Mouse (Mus musculus): ENCODE results near the gene Slc51a.
A peak's percentile ranks its signal among the peaks of the same experiment; 100 is the strongest.

Slc51a gene

DNA sequence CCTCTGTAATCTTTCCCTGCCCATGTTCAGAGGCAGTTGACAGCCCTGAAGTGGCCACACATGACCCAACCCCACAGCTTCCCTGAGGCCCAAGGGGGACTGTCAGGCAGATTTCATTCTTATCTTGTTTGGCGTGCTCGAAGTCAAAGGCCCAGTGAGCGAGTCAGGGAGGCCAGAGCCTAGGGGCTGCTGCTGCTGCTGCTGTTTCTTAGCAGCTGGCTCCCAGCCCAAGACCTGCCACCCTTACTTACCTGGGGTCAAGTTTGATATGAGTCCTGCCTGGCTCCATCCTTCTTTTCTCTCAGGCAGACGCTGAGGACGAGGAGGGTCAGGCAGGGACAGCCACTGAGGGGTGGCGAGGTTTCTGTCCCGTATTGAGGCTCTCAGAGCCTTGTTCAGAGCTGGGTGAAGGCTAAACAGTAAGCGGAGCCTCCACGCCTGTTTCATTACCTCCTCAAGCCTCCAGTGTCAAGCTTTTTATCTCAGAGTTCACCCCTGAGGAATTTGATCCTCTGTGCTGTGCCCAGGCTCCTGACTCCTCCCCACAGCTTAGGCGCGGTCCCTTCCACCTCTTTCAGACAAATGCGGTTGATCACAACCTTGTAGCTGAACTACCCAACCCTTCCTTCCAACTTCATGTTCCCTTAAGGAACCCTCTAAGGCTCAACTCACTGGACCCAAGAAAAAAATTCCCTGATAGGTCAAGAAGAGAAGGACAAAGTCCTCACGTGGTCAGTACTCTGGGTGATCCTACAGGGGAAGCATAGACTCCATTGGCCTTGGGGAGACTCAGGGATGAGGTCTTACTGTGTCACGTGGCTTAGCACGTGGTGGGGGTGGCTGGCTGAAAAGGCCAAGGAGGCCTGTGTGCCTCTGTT lies at the start of gene Slc51a:
Slc51a (minus strand) TSS at position 646 of the 878 bp plus-strand sequence.
- no peak for DNase-seq (ENCODE audit: extremely low read depth, low read depth, low spot score)

DNA sequence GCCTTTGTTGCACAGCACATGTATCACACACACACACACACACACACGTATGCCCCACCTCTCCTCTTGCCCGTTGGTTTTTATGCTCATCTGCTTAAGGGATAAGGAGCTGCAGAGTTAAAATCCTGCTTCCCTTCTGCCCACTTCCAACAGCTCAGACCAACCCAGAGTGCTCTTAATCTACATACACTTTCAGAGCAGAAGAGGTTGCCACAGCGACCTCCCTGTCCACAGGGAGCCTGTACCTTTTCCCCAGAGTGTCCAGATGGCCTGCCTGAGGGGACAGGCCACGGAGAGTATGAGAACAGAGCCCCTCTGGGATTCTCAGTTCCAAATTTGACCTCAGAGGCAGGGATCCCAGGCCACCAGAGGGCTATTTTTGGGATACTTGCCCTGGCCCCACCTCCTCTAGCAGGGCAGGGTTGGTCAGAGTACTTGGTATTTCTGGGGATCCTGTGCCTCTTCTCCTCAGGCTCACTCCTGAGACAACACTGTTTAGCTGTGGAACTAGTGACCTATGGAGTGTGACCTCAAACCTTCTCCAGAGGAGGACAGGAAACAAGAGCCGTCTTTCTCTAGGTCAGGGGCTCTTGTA lies 47.6 kb upstream of the Slc51a start:
- DNase-seq (ENCODE audit: extremely low read depth, low read depth, low spot score), result no peak

DNA sequence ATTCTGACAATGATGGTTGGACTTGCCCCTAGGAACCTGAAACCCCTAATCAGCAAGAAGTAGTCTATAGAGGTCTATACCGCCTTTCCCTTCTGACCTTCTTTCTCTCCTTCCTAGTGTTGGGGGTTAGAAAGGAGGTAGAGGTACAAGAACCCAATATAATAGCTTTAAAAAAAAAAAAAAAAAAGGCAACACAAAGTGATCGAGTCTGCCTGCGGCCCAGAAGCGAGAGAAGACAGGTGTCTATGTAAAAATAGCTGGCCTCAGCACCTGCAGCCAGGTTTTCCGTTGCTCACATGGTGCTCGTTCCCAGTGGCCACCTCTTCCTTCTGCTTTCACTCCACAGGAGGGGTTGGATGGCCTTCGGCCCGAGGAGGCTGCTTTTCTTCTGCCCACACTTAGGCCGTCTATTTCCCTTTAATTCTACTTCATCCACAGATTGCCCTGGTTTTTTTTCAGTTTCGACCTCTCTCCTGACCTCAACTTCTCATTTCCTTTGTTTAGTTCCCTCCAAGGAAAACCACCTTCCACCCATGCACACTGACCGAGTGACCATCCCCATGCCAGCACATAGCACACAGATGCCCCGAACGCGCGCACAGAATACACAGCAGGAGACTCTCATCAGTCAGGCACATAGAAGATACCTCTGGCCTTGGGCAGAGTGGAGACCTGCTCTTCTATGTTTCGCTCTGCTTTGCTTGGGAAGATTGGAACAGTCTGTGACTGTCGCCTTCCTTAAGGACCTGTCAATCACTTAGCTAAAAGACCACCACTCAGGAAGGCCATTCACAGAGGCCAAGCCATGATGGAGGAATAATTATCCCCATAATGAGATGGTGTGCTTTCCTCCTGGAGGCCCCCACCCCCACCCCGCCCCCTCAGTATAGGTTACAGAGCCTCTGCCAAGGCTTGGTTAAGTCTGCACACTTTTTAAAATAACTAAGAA lies 45.5 kb upstream of the Slc51a start:
- DNase-seq (ENCODE audit: extremely low read depth, low read depth, low spot score), result no peak

DNA sequence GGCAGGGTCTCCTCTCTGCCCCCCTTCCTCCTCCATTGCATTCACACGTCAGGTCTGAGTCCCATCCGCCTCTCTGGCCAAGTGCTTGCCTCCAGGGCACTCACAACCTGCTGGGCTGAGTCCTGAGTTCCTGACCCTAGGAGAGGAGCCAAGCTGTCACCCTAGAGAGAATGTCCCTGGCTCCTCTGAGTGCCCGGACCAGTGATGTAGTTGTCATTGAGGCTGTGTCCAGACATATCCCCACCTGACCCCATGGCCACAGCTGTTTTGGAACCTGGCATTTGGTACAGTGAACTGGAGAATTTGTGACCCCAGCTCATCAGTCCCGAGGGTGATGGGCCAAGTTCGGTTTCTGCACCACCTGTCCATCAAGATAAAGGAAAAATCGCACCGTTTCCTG lies 39.2 kb upstream of the Slc51a start:
- no peak for DNase-seq (ENCODE audit: extremely low read depth, low read depth, low spot score)

DNA sequence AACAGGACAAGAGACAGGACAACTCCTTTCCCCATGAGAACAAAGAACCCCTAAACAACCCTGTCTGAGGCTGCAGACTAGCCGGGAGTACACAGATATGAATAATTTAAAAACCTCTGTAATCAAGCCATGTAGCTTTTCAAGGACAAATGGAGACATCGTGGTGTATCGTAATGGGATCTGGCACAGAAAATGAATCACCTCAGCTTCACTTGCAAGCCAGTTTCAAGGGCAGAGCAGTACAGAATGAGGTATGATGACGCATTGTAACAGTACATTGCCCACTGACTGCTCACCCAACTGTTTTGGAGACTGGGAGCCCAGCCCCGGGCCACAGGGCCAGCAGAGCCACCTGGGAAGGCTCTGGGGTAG lies 36.6 kb upstream of the Slc51a start:
- no peak for DNase-seq (ENCODE audit: extremely low read depth, low read depth, low spot score)

DNA sequence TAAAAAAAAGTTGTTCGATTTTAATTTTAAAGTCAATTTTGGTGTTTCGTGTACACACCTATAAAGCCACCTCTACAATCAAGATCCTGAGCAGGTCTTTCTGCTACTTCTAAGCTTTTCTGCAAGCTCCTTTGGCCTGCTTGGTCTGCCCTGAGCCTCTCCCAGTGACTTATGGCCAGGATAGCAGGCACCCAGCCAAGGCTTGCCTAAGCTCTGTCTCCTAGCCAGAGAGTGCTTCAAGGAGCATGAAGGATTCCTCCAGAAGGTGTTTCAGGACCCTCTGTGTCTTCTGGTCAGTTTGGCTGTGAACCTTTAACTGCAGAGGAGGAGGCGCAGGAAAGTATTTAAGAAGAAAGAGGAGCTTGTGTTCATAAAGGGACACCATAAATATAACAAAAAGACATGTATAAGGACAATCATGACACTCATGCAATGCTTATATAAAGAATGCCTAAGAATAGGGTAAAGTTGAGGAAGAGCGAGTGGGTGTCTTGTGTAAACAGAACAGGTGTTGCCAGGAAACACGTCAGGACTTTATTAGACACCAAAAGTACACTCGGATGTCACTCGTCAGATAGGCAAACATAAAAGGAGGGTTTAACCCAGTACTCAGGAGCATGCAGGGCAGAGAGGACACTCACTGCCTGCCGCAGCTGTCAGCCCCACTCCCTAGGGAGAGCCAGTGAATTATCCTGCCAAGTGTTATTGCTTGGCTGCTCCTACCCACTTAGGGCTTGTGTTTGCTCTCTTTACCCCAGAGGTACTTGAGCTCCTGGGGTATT lies 36.0 kb upstream of the Slc51a start:
- peak; percentile 86 for DNase-seq (ENCODE audit: extremely low read depth, low read depth, low spot score)

DNA sequence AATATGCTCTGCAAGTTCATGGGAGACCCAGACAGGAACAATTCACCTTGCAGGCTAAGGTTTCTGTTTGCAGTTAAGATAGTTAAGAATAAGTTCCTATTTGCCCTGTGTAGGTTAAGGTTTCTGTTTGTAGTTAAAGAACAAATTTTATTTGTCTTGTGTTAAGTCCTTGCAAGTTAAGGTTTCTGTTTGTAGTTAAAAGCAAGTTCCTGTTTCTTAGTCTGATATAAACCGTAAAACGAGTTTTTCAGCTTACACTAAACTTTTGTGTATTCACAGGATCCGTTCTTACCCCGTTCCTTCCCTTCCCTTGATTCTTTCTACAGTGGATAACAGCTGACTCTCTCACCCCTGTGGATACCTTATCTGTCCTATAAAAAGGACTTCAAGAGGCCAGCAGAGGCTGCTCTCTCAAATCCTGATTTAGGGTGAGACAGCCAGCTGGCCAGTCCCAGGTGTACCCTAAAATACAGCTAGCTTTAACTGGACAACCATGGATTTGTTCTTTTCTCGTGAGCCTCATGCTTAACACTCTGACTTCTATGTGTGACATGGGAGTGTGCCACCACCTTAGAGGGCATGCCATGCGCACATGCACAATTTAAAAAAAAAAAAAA lies 35.0 kb upstream of the Slc51a start:
- DNase-seq (ENCODE audit: extremely low read depth, low read depth, low spot score), result no peak

DNA sequence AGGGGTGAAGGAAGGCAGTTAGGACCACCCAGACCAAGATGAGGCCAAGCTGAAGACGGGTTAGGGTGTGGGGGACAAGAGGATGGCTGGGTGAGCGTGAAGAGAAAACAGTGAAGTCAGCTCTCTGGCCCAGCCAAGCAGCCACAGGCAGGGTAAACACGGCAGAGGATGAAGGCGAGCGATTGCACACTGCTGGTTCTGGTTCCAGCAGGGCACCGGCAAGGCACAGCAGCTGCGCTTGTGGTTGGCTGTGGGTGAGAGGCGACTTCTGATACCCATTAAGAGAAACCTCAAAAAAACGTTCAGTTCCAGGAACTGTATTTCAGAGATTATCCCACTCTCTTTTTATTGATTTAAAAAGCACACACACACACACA lies 32.7 kb upstream of the Slc51a start:
- DNase-seq (ENCODE audit: extremely low read depth, low read depth, low spot score), result no peak

DNA sequence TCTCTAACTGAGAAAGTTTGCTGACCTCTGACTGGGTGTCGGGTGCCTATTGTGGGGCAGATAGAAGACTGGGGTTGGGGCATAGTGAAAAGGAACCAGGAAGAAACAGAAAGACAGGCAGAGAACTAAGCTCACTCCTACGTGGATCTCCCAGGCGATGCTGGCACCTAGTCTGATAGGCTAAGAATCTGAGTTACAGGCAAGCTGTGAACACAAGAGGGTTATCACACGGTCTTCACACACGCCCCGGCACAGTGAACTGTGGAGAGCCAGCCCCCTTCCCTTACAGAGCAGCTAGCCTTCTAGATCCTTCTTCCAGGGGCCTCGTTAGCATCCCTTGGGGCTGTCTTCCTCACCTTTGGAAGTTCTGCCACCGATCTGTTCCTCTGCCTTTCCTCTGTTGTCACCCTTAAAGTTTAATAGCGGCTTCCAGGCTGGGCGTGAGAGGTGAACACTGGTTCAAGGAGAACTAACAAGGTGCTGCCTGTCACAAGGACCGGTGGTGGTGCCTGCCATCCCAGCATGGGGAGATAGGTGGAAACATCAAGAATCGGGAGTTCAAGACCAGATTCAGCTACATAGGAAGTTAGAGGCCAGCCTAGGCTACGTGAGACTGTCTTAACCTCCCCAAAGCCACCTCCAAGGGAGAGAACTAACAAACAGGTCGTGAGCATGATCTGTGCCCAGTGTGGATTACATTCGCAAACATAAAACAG lies 32.1 kb upstream of the Slc51a start:
- no peak for DNase-seq (ENCODE audit: extremely low read depth, low read depth, low spot score)

DNA sequence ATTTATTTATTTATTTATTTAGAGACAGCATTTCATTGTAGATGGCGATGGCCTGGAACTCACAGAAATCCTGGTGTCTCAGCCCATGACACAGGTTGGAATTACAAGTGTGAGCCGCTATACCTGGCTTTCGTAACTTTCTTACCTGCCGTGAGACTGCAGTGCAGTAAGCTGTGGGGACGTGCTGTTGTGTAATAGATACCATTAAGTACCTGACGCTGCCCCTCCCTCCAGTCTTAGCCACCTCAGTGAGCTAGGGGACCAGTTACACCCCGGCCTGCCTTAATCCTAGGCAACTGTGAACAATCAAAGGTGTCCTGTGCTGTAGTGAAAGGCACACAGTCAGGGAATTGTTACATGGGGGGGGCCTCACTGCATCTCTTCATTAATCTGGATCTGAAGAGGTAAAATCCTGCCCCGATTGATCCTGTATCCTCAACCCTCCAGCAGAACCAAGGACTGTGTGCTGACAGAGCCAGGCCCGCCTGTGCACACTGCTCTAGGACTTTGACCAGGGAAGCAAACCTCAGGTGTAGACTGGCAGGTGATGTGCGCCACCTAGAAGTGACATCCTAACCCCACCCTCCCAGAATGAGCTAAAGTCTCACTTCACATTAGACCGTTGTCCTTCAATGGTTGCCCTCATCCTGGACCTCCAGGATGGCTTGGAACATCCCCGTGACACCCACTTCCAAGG lies 30.3 kb upstream of the Slc51a start:
- DNase-seq (ENCODE audit: extremely low read depth, low read depth, low spot score), result no peak

DNA sequence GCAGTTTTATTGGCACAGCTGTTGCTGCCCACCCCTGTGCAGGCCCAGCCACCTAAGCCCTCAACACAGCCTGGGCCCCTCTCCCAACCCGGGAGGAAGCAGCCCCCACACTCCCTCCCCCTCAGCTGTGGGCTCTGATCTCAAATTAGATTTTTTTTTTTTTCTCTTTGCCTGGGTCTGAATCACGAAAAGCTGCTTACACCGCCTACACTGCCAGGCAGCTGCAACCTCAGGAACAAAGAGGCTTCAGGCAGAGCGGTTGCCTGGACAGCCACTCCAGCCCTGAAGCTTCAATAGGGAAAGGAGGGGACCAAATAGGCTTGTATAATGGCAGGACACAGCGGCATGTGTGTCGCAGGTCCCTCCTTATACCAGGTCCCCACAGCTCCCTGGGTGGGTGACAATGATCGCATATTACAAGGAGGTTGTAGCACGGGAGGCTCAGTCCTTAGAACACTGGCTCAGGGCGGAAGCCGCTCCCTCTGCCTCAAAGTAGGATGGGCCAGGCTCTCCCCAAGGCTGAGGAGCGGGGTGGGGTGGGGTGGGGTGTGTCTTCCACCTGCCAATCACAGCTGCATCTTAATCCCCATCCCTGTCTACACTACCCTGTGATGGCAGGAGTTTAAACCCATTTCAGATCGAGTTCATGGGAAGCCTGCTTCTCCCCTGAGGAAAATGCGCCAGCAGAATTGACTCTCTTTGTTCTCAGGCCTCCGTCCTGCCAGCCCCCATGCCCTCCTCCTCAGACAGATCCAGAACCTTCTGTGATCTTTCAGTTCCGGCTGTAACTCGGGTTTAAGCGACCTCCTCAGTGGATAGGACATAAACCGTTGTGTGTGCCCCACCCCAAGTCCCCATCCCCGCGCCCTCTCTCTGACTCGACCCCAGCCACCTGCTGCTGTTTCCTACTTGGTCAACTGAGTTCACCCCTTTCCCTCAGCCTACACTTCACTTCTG lies 28.6 kb upstream of the Slc51a start:
- no peak for DNase-seq (ENCODE audit: extremely low read depth, low read depth, low spot score)

DNA sequence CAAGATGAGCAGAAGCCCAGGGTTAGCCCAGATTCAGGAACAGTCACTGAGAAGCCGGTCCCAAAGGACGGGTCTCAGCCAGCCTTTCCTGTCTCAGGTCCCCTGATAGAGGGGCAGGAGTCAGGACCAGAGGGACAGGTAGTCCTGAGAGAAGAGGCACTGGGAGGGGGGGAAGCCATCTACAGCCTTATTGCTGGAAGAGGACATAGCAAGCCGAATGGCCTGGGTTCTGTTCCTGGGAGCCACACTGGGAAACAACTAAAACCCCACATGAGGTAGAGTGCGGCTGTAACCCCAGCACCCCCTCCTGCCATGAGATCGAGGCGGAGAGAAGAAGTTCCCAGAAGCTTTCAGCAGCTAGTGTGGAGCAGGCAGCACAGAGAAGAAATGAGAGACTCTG lies 26.3 kb upstream of the Slc51a start:
- DNase-seq (ENCODE audit: extremely low read depth, low read depth, low spot score), result no peak

DNA sequence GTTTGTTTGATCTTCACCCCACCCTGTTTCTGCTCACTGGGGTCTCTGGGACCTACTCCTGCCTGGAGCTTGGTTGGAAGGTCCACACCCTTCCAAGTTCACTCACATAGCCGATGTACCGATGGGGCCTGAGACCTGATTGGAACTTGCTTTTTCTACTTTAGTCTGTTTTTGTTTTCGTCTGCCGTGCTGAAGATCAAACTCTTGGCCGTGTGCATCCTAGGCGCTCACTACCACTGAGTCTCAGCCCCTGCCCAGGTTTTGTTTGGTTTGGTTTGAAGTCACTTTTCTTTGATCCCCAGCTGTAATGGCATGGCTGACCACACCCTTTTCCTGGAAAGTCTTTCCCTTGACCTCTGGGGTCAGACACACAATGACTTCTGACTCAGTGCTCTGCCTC lies 25.7 kb upstream of the Slc51a start:
- no peak for DNase-seq (ENCODE audit: extremely low read depth, low read depth, low spot score)

DNA sequence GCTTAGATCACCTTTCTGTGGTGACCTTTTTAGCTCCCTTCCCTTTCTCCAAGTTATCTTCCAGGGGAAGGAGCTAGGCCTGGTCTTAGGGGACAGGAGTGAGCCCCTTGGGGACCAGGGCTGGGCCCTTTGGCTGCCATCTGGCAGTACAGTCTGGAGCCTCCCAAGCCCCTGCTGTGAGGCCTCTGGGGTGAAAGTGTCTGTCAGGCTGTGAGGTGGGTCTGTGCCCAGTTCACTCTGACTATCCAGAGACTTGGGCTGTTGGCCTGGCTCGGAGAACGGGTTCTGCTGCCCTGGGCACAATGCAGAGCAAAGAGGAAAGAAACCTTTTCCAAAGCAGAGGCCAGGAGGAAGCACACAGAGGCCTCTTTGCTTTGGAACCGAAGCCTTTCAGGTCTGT lies 25.2 kb upstream of the Slc51a start:
- no peak for DNase-seq (ENCODE audit: extremely low read depth, low read depth, low spot score)

DNA sequence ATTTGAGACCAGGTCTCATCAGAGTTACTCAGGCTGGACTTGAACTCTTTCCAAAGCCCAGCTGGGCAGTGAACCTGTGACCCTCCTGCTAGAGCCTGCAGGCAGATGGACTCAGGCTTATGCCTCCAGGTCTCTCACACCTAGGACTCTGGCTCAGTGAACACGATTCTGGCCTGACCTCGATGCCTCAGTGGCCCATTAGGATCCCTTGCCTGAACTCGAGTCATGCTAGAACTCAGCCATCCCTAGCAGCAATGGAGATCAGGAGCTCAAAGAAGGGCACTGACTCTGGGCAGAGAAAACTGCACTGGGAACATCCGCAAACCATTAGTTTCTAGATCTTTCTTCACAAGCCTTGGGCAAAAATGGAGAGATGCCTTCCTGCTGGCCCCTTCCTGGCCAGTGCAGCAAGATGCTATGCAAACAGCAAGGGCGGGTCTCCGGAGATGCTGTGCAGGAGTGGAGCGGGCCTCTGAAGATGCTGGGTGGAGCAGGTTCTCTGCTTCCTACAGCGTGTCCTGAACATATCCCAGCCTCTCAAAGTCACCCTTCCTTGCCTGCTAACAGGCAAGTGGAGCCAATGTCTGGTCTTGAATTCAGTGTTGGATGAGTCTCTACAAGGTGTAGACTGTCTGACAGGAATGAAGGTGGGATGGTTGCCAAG lies 24.3 kb upstream of the Slc51a start:
- DNase-seq (ENCODE audit: extremely low read depth, low read depth, low spot score), result no peak

DNA sequence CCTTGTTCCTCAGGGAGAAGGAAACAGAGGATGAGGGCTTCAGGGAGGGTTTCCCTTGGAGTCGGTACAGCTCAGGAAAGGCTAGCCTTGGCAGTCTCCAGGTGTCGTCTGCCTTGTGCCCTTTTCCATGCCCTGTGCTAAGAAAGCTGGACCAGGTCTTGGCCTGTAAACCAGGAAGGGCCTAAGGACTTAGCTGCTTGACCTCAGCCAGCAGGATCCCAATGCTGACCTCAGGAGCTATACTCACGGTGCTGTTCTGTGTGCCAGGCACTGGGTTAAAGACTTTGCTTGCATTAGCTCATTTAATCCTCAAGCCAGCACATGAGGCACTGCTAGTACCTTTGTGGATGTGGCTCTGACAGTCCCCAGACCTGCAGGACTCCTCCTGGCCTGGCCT lies 23.7 kb upstream of the Slc51a start:
- DNase-seq (ENCODE audit: extremely low read depth, low read depth, low spot score), result peak; percentile 77

All from fat pad, adult 2 months (tissue).